Mouse (Mus musculus): ENCODE results near the gene Vcl.

The Vcl gene

DNA sequence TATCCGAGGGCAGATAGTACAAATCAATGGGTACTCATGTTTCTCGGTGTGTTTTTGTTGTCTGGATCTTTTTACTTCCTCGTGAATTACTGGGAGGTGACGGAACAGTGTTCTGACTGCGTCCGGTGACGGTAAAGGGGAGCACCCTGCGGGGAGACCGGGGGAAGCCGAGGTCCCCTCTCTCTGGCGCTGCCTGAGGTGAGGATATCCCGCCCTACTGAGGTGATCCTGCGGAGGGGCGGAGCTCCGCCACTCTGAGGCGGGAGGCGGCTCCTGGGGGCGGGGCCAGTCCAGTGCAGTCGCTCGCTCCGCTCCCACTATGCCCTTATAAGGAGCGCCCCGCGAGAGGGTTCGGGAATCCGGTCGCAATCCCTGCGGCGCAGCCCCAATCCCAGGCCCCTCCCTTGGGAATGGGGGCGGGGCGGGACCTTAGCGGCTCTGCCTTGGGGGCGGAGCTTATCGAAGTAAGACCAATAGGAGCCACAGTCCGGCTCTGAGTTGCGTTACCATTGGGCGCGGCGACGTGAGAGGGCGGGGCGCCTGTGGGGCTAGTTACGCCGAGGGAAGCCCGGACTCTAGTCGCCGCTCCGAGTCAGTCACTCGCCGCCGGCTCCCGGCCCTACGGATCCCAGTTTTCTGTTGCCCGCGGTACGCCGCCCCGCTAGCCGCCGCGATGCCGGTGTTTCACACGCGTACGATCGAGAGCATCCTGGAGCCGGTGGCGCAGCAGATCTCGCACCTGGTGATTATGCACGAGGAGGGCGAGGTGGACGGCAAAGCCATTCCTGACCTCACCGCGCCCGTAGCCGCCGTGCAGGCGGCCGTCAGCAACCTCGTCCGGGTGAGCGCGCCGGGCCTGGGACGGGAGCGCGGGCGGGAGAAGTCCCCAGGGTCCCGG is at the start of gene Vcl:
Gene Vcl (plus strand): TSS at position 551 of the 898 bp plus-strand sequence.
- DNase-seq: peak; percentile 99

- no peak for DNase-seq
Measured at GRCm38 (mm10) chr14:20884691-20885090, 44.5 kb upstream of the Vcl start.

DNA sequence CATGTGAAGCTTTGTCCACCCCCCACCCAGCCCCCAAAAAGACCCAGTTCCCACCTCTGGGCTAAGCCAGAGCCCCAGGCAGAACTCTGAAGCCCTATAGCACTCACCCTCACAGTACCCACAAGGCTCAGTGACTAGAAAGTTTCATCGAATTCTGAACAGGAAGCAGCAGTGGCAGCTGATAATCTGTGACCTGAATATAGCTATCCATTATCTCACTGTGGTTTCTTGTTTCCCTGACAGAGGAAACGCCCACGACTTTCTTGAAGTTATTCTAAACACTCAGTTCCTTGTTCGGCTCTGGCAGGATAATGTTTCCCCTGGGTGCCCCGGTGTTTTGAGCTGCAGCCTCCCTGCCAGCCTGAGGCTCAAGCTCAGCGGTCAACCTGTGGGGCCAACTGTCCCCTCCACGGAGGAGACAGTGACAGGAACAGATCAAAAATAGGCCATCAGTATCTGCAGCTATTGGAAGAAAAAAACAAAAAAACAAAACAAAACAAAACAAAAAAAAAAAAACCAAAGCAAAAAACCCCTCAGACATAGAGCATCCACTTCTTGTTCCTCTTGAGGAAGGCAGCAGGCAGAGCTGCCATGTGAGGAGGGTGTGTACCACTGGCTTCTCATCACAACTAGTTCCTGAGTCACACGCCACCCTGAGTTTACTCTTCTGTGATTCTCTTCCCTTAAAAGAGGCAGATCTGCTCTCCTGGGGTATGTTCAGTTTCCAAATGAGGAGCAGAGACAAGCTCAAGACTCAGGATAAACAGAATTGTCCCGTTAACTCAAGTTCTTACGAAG is 43.9 kb upstream of the Vcl start:
- DNase-seq: no peak

- peak; percentile 12 for DNase-seq
Measured at GRCm38 (mm10) chr14:20886266-20886665, 42.9 kb upstream of the Vcl start.

GRCm38 (mm10) chr14:20887541-20888085 is 41.6 kb upstream of the Vcl start:
- DNase-seq: no peak

DNA sequence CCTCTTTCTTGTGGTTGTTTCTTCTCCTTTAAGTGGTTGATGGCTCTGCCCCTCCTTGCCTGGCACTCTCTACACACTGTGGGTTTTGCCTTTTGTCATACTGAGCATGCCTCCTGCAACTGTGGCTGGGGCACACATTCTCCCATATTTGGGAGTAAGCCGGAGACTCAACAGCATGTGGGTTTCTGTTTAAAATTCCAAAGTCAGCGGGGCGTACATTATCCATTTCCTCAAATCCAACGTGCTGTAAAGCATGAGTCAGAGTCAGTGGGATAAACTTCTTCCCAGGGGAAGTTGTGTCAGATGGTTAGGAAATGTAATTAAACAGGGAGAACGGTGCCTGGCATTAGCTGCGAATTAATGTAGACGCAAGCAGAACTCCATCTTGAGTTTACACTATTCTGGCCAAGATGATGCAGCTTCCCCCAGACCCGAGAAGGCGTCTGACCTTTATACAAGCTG is 37.2 kb upstream of the Vcl start:
- DNase-seq: peak; percentile 33

DNA sequence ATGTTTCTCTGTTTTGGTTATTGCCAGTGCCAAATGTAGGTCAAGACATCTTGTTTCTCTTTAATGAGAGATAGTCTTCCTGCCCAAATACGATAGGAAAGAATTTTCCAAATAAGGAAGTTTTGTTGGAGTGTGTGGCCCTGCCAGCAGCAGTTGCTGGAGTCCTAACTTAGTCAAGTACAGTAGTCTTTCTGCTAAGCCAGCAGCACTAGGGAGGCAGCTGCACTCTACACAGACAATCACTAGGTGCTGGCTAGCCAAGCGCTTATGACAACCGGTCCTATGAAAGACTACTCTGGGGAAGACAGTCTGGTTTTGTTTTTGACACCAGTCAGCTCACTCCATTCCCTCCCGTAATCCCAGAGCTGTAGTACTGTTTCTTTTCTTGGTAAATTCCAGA is 35.4 kb upstream of the Vcl start:
- no peak for DNase-seq

GRCm38 (mm10) chr14:20901267-20901666 is 27.9 kb upstream of the Vcl start:
- no peak for DNase-seq

GRCm38 (mm10) chr14:20903137-20903536 is 26.1 kb upstream of the Vcl start:
- no peak for DNase-seq

GRCm38 (mm10) chr14:20911811-20912210 is 17.4 kb upstream of the Vcl start:
- DNase-seq: no peak

- peak; percentile 69 for DNase-seq
Measured at GRCm38 (mm10) chr14:20914415-20914814, 14.8 kb upstream of the Vcl start.

GRCm38 (mm10) chr14:20916625-20917612 is 12.3 kb upstream of the Vcl start:
- DNase-seq: no peak

DNA sequence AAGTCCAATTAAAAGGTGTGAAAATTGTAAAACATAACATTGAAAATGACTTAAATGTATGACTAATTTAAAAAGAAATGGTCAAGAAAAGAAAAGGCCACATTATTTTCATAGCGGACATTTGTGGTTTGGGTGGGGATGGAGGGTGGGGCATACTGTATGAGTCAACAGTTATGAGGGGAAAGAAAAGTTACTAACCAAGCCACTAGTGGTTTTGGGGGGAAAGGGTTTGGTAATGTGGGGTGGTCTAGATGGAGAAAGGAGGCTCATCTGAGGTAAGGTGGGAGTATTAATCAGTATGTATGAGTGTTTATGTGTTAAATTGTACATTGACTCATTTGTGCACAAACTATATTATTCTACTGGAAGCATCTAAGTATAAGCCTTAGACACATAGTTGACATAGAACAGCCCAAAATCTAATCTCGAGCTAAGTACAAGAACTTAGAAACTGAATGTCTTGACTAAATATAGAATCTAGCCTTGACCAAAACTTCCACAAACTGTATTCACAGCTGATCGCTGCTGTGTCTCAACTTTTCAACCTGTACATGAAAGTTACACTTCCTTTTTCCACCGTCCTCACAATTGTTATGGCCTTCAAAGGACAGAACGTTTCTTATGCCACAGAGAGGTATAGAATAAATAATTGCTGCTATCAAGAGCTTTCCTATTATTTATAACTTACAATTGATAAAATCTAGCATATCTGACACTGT is 5.0 kb upstream of the Vcl start:
- DNase-seq: no peak

DNA sequence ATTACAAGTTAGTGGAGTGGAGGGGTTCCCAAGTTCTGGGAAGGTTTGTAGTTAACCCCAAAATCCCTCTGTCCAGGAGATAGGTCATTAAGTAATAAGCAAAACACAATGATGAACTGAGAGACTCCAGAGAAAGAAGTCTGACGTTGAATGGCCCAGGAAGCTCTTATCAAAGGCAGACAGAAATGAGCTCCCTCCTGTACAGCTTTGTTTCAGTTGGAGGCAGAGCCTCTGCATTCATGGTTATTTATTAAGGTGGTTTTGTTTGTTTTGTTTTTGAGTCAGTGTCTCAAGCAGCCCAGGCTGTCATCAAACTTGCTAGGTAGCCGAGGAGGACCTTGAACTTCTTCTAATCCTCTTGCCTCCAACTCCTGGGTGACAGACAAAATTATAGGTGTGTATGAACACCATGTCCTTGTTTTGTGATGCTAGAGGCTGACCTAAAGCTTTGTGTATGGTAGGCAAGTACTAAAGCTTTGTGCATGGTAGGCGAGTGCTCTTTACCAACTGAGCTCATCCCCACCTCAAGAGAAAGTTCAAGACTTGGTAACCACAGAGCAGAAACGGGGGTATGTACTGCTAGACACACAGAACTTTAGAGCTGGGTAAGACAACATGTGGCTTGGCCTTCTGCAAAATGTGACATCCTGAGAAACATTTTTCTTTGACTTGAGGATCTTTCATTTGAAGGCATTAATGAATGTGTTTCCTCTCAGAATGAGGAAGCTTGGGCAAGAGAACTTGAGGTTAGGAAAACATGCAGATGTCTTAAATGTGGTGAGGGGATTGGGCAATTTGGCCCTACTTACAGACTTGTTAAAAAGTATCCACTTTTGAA is 1.5 kb upstream of the Vcl start:
- no peak for DNase-seq

DNA sequence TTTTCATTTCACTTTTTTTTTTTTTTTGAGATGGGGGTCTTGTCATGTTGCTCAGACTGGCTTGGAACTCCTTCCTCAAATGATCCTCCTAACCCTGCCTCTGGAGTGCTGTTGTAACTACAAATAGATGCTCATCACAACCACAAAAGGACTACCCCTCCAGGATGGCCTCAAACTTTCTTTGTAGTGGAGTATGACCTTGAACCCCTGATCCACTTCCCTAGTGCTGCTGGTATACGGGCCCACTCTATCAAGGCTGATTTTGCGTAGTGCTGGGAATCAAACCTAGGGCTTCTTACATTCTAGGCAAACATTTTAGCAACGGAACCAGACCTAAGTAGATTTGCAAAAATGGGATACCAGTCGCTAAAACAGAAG is 901 bp upstream of the Vcl start:
- no peak for DNase-seq

DNA sequence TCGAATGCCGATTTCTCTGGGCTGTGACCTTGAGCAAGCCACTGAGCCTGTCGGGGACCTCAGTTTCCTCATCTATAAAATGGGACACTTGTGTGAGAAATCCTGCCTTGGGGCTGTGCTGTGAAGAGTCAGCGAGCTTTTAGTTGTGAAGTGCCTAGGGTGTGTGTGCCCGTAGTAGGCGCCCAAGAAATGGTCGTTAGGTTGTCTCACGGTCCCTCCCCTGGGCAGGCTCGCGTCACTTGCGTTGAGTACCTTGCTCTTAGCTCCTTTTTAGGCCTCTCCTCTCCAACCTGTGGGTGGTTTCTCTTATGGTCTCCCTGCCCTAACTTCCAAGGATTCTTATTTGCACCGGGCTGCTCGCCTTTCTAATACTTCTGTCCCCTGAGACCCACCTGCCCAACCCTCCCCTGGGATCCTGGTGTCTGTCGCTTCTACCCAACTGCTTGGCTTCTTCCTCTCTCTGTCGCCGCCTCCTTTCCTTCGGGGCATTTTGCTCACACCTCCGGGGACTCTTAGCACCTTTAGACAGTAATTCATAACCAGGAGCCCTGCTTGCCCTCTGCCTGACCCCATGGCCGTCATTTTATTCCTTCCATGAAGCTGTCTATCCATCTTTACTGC is 726 bp downstream of the Vcl start:
- DNase-seq: no peak

GRCm38 (mm10) chr14:20930481-20931391 is 1.5 kb downstream of the Vcl start:
- no peak for DNase-seq

- no peak for DNase-seq
Measured at GRCm38 (mm10) chr14:20938424-20938823, 9.2 kb downstream of the Vcl start.

- DNase-seq: no peak
Measured at GRCm38 (mm10) chr14:20938860-20939259, 9.7 kb downstream of the Vcl start.
